Mouse (Mus musculus): ENCODE data around the gene Ypel2. TPM values are rescaled to one million over a fixed set of nuclear protein-coding genes. Genes with fewer than 3 reads are reported as not detected.

The Ypel2 gene
- total RNA-seq, 2 experiments from 2014 or later, result 4.5 to 11.6 TPM

DNA sequence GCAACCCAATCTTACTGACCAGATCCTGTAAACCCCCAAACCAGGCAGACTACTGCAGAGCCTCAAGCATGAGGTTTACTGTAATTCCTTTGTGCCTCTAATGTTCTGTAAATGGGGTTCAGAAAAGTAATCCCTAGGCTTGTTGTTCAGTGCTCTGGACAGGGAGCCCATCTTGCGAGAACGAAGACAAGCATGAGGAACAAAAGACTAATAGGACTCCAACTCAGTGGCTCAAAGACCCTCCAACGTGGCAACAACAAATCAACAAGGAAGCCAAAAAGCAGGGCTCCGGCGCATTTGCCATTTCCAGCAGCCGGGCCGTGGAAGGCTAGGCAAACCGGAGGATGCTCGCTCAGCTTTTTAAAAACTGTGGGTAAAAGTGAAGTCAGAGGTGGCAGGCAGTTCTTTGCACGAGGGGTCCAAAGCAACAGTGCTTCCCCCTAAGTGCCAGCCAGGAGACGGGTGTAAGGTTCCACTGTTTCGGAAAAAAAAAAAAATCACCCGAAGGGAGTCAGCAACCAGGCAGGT lies 982 bp downstream of the Ypel2 start:
- DNase-seq, result no peak
- H3K4me3 ChIP-seq, result peak overlapping the region; percentile 97
- no peak for TF ChIP-seq CTCF (IDR thresholded peaks at IDR 0.05)
- peak overlapping the region; percentile 98 for H3K27ac ChIP-seq
- intact Hi-C loops (cut with DNase I), result loop anchor here (5.0 to 10.0 kb wide), 2 partner anchors 75 to 98 kb away; no protein-coding TSS in a partner anchor

DNA sequence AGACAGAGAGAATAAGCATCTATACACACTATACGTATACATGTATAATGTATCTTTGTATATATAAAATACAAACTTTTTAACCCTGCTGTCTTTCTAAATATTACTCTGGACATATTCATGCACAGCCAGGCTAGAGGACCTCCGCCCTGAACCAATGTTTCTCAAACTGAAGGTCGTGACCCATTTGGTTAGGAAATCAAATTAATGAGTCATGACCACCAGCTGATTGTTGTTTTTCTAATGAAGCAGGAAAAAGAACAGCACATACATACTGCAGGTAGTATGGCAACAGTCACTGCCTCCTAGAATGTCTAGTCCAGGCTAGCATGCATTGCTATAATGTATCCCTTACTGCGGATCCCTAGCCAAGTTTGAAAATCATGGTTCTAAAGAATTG lies 2.3 kb downstream of the Ypel2 start:
- Histone ChIP-seq H3K4me3 (peak overlapping the region; percentile 97), H3K27ac (peak overlapping the region; percentile 98; the same call in 1 of the 2 replicates)
- intact Hi-C loops (cut with DNase I), result loop anchor here (5.0 to 10.0 kb wide), 2 partner anchors 74 to 96 kb away; no protein-coding TSS in a partner anchor
- no peak for DNase-seq
- TF ChIP-seq CTCF (IDR thresholded peaks at IDR 0.05), result no peak

DNA sequence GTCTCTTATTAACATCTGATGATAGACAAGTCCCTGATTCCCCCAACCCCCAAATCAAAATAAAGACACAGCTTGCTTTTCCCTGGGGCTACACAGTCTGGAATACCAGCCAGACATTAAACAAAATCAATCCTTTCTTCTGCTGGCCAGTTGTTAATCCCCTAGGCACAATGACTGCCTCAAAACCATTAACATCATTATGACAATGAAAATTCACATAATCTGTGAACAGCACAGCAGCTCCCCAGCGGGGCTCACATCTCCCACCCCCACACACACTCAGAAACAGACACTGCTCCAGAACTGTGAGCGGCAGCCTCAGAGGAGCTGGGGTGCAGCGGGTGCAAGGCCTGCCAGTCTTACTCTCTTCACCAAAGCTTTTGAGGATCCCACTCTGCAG lies 3.2 kb downstream of the Ypel2 start:
- Histone ChIP-seq H3K27ac (peak overlapping the region; percentile 46; the same call in 1 of the 2 replicates), H3K4me3 (no peak overlapping the region)
- no peak for TF ChIP-seq CTCF (IDR thresholded peaks at IDR 0.05)
- no peak for DNase-seq
- intact Hi-C loops (cut with DNase I), result loop anchor here (5.0 to 10.0 kb wide), 2 partner anchors 73 to 96 kb away; no protein-coding TSS in a partner anchor

DNA sequence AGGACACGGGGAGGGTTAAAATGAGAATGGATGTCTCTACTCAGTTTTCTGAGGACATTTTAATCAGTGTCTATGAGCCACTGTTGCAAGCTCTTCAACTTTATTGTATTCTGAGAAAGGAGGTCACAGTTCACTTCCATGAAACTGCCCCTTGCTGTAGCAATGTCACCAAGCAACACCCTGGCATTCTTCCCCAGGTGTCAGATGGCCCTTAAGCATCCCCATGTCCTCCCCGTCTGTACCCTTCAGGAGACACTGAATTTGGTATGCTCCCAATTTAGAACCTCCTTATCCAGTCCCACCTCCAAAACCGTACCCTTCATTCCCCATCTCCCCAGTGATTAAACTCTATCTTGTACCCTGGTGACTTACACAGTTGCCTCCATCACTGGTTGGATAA lies 8.5 kb downstream of the Ypel2 start:
- H3K4me3 ChIP-seq, result no peak overlapping the region
- H3K27ac ChIP-seq, result peak overlapping the region; percentile 51
- DNase-seq, result peak; percentile 46
- intact Hi-C loops (cut with DNase I), result no loop called here
- TF ChIP-seq CTCF (IDR thresholded peaks at IDR 0.05), result no peak

DNA sequence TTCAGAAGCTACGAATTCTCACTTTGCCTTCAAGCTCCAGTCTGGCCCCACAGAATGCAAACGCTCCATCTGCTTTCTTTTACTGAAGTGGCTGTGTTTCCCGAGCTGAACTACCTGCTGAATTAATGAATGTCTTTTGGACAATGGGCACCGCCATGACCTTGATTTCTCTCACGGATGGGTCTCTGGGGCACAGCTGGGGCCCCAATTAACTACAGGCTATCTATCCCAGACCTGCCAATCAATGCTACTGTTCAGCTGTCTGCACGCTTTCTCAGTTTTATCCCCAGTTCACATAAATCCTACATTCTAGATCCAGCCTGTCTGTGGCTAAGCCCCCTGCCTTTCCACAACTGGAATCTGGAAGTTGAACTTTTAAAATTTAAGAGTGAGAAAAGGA lies 10.5 kb downstream of the Ypel2 start:
- H3K27ac ChIP-seq, result no peak overlapping the region
- TF ChIP-seq CTCF (IDR thresholded peaks at IDR 0.05), result no peak
- intact Hi-C loops (cut with DNase I), result no loop called here
- no peak for DNase-seq
- no peak overlapping the region for H3K4me3 ChIP-seq

DNA sequence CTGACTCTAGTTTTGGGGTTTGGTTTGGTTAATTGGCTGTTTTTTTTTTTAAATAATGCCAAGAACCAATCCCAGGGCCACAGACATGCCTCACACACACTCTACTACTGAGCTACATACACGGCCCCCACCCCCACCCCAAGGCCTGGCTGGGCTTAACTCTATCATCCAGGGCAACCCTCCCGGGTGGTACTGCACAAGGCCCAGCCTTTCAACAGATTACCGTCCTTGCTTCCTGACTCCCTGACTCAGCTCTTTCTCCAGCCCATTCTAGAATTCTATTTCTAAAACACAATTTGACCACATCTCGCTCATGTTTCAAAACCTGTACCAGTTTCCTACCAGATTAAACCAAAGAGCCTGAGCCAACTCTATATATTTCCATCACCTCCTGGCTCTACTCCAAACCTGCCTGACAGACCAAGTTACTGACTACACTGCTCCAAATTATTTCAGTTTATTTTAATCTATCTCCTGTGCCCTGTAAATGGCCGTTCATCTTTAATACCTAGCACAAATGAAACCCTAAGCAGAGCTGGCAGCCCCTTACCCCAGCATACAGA lies 12.2 kb downstream of the Ypel2 start:
- no peak overlapping the region for H3K4me3 ChIP-seq
- H3K27ac ChIP-seq, result 0 out of 2 replicates have a peak overlapping the region, but pooled peaks have one; percentile 0
- TF ChIP-seq CTCF (IDR thresholded peaks at IDR 0.05), result no peak
- intact Hi-C loops (cut with DNase I), result no loop called here
- DNase-seq, result no peak

DNA sequence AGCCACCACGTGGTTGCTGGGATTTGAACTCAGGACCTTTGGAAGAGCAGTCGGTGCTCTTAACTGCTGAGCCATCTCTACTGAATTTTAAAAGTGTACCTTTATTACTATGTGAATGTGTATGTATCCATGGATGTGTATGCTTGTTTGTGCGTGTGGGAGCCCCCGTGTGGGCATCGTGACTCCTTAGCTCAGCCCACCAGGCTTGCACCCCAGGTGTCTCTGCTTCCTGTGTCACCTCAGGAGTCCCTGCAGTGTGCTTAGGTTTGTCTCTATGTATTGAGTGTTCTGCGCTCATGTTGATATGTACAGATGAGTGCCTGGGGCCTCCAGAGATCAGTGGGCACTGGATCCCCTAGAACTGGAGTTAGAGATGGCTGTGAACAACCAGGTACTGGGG lies 13.0 kb downstream of the Ypel2 start:
- no peak for DNase-seq
- TF ChIP-seq CTCF (IDR thresholded peaks at IDR 0.05), result no peak
- intact Hi-C loops (cut with DNase I), result no loop called here
- Histone ChIP-seq H3K27ac (no peak overlapping the region), H3K4me3 (no peak overlapping the region)

DNA sequence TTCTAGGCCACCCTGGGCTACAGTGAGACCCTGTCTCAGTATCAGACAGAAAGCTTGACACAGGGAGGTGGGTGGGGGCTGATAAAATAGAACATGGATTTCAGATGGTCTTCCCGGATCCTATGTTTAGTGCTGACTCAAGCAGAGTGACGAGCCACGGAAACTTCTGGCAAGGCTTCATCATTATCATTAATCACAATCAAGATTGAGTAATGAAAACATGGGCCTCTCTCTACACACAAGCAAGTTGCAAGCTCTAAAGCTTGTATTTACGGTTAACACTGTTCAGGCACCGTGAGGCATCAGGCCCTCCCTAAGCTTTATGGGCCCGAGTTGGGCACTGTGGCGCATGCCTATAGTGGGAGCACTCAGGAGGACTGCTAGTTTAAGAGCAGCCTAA lies 13.7 kb downstream of the Ypel2 start:
- TF ChIP-seq CTCF (IDR thresholded peaks at IDR 0.05), result no peak
- DNase-seq, result no peak
- Histone ChIP-seq H3K4me3 (no peak overlapping the region), H3K27ac (no peak overlapping the region)
- intact Hi-C loops (cut with DNase I), result no loop called here

DNA sequence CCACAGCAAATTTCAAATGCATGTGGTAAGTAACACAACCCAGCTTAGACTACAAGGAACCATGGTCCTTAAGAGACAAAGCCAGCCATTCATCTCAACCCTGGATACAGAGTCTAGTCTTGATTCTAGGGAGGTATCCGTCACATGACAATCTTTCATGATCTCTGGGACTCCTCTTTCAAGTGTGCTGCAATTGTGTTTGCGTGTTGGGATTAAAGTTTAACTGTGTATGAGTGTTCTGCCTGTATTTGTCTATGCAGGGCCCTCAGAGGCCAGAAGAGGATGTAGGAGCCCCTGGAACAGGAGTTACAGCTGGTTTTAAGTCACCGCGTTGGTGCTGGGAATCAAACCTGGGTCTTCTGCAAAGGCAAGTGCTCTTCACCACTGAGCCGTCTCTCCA lies 16.3 kb downstream of the Ypel2 start:
- no peak overlapping the region for H3K27ac ChIP-seq
- intact Hi-C loops (cut with DNase I), result no loop called here
- no peak for DNase-seq
- TF ChIP-seq CTCF (IDR thresholded peaks at IDR 0.05), result no peak
- no peak overlapping the region for H3K4me3 ChIP-seq

DNA sequence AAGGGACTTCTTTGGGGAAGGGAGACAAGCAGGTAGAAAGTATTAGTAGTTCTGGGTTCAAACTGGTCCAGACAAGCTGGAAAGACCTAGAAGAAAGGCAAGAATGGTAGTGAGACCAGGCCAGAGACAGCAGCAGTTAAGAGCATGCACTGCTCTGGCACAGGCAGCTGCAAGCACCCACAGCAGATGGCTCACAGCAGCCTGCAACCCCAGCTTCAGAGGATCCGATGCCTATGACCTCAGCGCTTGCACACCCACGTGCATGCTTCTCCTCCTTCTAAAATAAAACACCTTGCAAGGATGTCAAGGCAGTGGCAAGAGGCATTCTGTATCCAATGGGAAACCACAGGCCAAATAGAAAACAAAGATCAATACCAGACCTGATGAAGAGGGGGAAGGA lies 19.1 kb downstream of the Ypel2 start:
- H3K27ac ChIP-seq, result peak overlapping the region; percentile 76; the same call in 1 of the 2 replicates
- no peak overlapping the region for H3K4me3 ChIP-seq
- peak; percentile 32 for DNase-seq
- TF ChIP-seq CTCF (IDR thresholded peaks at IDR 0.05), result no peak
- intact Hi-C loops (cut with DNase I), result no loop called here

DNA sequence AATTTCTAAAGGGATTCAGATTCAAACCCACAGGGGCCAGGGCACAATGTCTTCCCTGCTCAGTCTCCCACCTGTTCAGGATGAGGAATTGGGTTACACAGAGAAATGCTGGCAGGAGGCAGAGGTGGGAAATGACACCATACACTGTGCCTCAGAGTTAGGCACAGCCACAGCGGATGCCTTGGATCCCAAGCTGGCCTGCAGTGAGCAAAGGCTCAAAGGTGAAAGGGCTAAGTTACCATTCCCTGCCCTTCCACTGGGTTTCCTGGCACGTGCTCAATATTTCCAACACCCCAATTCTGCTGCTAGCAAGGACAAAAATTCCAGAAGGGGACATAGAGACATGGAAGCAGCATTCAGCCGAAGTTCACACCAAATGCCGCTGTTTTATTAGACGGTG lies 20.3 kb downstream of the Ypel2 start:
- peak; percentile 12; the same call in 1 of the 2 replicates for TF ChIP-seq CTCF (IDR thresholded peaks at IDR 0.05)
- intact Hi-C loops (cut with DNase I), result no loop called here
- no peak overlapping the region; the same call in 1 of the 2 replicates for H3K4me3 ChIP-seq
- DNase-seq, result peak; percentile 59
- H3K27ac ChIP-seq, result peak overlapping the region; percentile 76

DNA sequence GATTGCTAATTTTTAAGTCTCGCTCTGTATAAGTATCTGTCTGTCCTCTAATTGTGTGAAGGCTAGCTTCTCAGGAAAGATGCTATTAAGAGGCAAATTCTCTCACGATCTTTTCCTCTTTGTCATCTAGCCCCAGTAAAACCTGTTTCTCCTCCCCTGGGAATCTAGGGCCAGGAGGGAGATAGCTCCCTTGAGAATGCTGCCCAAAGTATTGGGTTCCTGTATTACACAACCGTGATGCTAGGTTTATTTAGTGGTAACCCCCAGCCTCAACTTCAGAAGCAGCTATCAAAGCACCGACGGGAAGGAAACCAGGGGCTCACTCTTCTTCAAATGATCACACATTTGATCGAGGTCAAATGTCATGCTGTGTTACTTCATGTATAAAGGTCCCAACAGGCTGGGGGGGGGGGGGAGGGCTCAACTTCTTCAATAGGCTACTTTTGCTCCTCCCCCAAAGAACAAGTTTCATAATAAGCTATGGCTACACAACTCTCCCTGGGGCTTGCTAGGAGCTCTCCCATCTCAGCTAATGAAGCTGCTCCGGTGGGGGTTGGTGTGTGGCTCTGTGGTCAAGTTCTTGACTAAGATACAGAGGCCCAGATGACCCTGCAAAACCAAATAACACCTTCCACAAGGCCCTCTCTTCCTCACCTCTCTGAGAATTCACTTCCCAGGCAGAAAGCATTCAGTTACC lies 22.3 kb downstream of the Ypel2 start:
- peak; percentile 5 for DNase-seq
- no peak overlapping the region for H3K4me3 ChIP-seq
- no peak overlapping the region; the same call in 1 of the 2 replicates for H3K27ac ChIP-seq
- TF ChIP-seq CTCF (IDR thresholded peaks at IDR 0.05), result no peak
- intact Hi-C loops (cut with DNase I), result no loop called here

Data from gastrocnemius, adult 2 months (tissue).